Mouse (Mus musculus): ENCODE measurements around the gene Rhobtb1.

- TF ChIP-seq CTCF (IDR thresholded peaks at IDR 0.05; ENCODE audit: low read depth) (peak; percentile 17; the same call in 1 of the 2 replicates), EP300 (IDR thresholded peaks at IDR 0.05; ENCODE audit: low read depth) (peak; percentile 57; the same call in 1 of the 2 replicates)
Measured at GRCm38 (mm10) chr10:69254390-69254847, 103.2 kb downstream of the Rhobtb1 start.
